Mouse (Mus musculus) liver, postnatal 0 days (tissue): ENCODE data around the gene Kdm5a.

ENCODE experiments used
- CTCF ChIP-seq: sonication (generic); IDR thresholded peaks from 2 replicates; pipeline ENCODE4 v1.5.1; 2016; ENCODE audit warnings: antibody characterized with exemption, low read depth
- EP300 ChIP-seq: IDR thresholded peaks from 2 replicates; pipeline ENCODE4 v1.6.1; 2016; ENCODE audit warnings: antibody characterized with exemption, low read depth, mild to moderate bottlenecking

DNA sequence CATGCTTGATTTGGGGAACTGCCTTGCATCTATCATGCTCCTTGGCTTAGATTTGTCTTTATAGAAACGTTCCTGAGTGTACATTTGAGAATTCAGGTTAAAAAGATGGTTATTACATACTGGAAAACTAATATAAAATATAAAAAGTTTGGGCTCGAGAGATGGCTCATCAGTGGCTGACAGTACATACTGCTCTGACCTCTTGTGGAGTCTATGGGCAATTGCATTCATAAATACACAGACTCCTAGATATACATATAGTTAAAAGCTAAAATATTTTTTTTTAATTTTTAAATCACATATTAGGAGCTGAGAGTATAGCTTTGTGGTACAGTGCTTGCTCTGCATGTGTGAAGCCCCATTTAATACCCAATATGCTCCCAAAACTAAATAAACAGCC is 31.6 kb upstream of the Kdm5a start:
- peak; percentile 25; the same call in 1 of the 2 replicates for TF ChIP-seq CTCF
- no peak for TF ChIP-seq EP300
